Mouse (Mus musculus): ENCODE data around the gene Kctd2.

GRCm38 (mm10) chr11:115453306-115453705 lies 33.4 kb downstream of the Kctd2 start:
- TF ChIP-seq CTCF (IDR thresholded peaks at IDR 0.05; ENCODE audit: borderline replicate concordance, extremely low read depth, insufficient read depth, insufficient read length) = no peak
- no peak for TF ChIP-seq POLR2A (IDR thresholded peaks at IDR 0.05; ENCODE audit: borderline replicate concordance, extremely low read depth, insufficient read depth, insufficient read length, poor library complexity, severe bottlenecking)
